Mouse (Mus musculus) embryo, embryonic 10.5 days (tissue): ENCODE data around the gene Spo11.

Experiments used
- DNase-seq: peaks from one replicate; pipeline ENCODE4 v3.0.0-alpha.2; 2015; ENCODE audit warnings: low spot score

Gene Spo11

GRCm38 (mm10) chr2:172977409-172978130 is at the start of gene Spo11:
Gene Spo11 (plus strand): TSS chr2:172977700.
- peak; percentile 41 for DNase-seq

GRCm38 (mm10) chr2:172929905-172930436 is 47.5 kb upstream of the Spo11 start:
- no peak for DNase-seq

GRCm38 (mm10) chr2:172931137-172931898 is 46.2 kb upstream of the Spo11 start:
- DNase-seq, result no peak

- DNase-seq, result peak; percentile 78
These were observed 43.7 kb upstream of the Spo11 start for GRCm38 (mm10) chr2:172933631-172934419.

GRCm38 (mm10) chr2:172934420-172934788 is 43.1 kb upstream of the Spo11 start:
- DNase-seq, result no peak

- DNase-seq, result peak; percentile 78
These were observed 42.4 kb upstream of the Spo11 start for GRCm38 (mm10) chr2:172934891-172935740.

GRCm38 (mm10) chr2:172935776-172936562 is 41.5 kb upstream of the Spo11 start:
- DNase-seq, result peak; percentile 58

- no peak for DNase-seq
These were observed 40.7 kb upstream of the Spo11 start for GRCm38 (mm10) chr2:172936844-172937243.

GRCm38 (mm10) chr2:172937326-172938190 is 39.9 kb upstream of the Spo11 start:
- peak; percentile 39 for DNase-seq

GRCm38 (mm10) chr2:172938761-172939638 is 38.5 kb upstream of the Spo11 start:
- DNase-seq, result peak; percentile 66

GRCm38 (mm10) chr2:172939639-172940002 is 37.9 kb upstream of the Spo11 start:
- no peak for DNase-seq

- DNase-seq, result peak; percentile 87
These were observed 37.3 kb upstream of the Spo11 start, which contains the start of gene Bmp7 for GRCm38 (mm10) chr2:172940003-172940798. Gene Bmp7 (minus strand): TSS chr2:172940321.

- DNase-seq, result no peak
These were observed 36.7 kb upstream of the Spo11 start for GRCm38 (mm10) chr2:172940799-172941163.

- peak; percentile 65 for DNase-seq
These were observed 28.4 kb upstream of the Spo11 start for GRCm38 (mm10) chr2:172949051-172949450.

GRCm38 (mm10) chr2:172950119-172950676 is 27.3 kb upstream of the Spo11 start:
- DNase-seq, result no peak

- no peak for DNase-seq
These were observed 26.8 kb upstream of the Spo11 start for GRCm38 (mm10) chr2:172950722-172951121.

- DNase-seq, result no peak
These were observed 25.5 kb upstream of the Spo11 start for GRCm38 (mm10) chr2:172951976-172952375.
